ENCODE assay signal across 11 mouse cellular contexts in genomic region chr7:12992222-12992621, GRCm38 (mm10). TPM values are rescaled to one million over a fixed set of nuclear protein-coding genes. Genes with fewer than 3 reads are reported as not detected.
DNase-seq lines count a peak whose midpoint lies in the region; ATAC-seq and TF ChIP-seq lines count a peak whose summit lies in the region.
"Had no signal": no experiment of that assay in that cellular context is flagged by ENCODE, and none has a peak within 500 bp of the region (broad histone marks: within the 10 kb centered on the region; RNA-seq: fewer than 3 reads in every experiment).

No protein-coding gene starts in this region.

- intact Hi-C loops in left cerebral cortex, postnatal 25 days (cut with DNase I) = no loop called here

- peak; percentile 65 for DNase-seq in kidney, postnatal 0 days (ENCODE audit: low spot score)
- no peak for DNase-seq in kidney, adult 11 months
- no peak for DNase-seq in ES-E14 (ENCODE audit: low read depth, low spot score)
- peak; percentile 39 to 78 for DNase-seq in spleen, postnatal 4 days (ENCODE audit: low spot score in 2 of 2)
- DNase-seq in layer of hippocampus, adult 9-11 months = no peak
- no peak for DNase-seq in left cerebral cortex, postnatal 25 days (ENCODE audit: low spot score in 2 of 2)

- no peaks in the 10 kb centered on the region for H3K36me3 ChIP-seq in kidney, postnatal 0 days (ENCODE audit: insufficient read depth, low read length)
- no peaks in the 10 kb centered on the region for H3K36me3 ChIP-seq in ES-E14 (ENCODE audit: control insufficient read depth, insufficient read depth, low read length, poor library complexity, severe bottlenecking)
- H3K36me3 ChIP-seq: intestine, embryonic 15.5 days; limb, embryonic 13.5 days; neural tube, embryonic 12.5 days had no signal

- no peak overlapping the region for H3K4me3 ChIP-seq in kidney, postnatal 0 days (replicated peaks; ENCODE audit: low read depth, low read length)
- no peak overlapping the region for H3K4me3 ChIP-seq in ES-E14 (ENCODE audit: insufficient read depth in 1 of 2, low read depth in 1 of 2, low read length in 2 of 2, poor library complexity in 1 of 2, severe bottlenecking in 1 of 2)
- H3K4me3 ChIP-seq: intestine, embryonic 15.5 days; limb, embryonic 13.5 days; neural tube, embryonic 12.5 days had no signal

- H3K4me1 ChIP-seq in kidney, postnatal 0 days (replicated peaks; ENCODE audit: insufficient read depth, low read length) = no peaks in the 10 kb centered on the region
- peaks cover 0 to 2% of the 10 kb centered on the region in 2 experiments; a peak in 1 of 4 replicates for H3K4me1 ChIP-seq in ES-E14 (ENCODE audit: control insufficient read depth in 2 of 2, insufficient read depth in 2 of 2, low read length in 2 of 2, poor library complexity in 1 of 2)
- H3K4me1 ChIP-seq: intestine, embryonic 15.5 days; limb, embryonic 13.5 days; neural tube, embryonic 12.5 days had no signal

- in situ Hi-C loops in ES-E14 (cut with MboI; ENCODE audit: low sequenced_read_pairs in 2 of 2, unreplicated experiment in 2 of 2) = no loop called here

- TF ChIP-seq CTCF in kidney, postnatal 0 days (IDR thresholded peaks at IDR 0.05; ENCODE audit: low read depth) = peak; percentile 64

- ATAC-seq in kidney, postnatal 0 days (replicated peaks; ENCODE audit: low FRiP score, low read depth) = 0 out of 2 replicates have a peak, but pooled peaks have one; percentile 61
- ATAC-seq in granulocyte monocyte progenitor cell, adult 5-6 weeks (replicated peaks; ENCODE audit: poor library complexity, severe bottlenecking) = peak; percentile 60
- ATAC-seq: forebrain, embryonic 14.5 days; intestine, embryonic 15.5 days had no signal

- WGBS in kidney, postnatal 0 days = 11% methylated on average over 3 of the region's 3 CpGs

- H3K27ac ChIP-seq in kidney, postnatal 0 days = no peak overlapping the region
- H3K27ac ChIP-seq in ES-E14 (ENCODE audit: insufficient read depth, low read depth, low read length, poor library complexity, severe bottlenecking) = no peak overlapping the region
- H3K27ac ChIP-seq: intestine, embryonic 15.5 days; limb, embryonic 13.5 days; neural tube, embryonic 12.5 days had no signal

- no peak overlapping the region for H3K9ac ChIP-seq in kidney, postnatal 0 days (ENCODE audit: low read depth, low read length)
- no peak overlapping the region for H3K9ac ChIP-seq in ES-E14 (ENCODE audit: insufficient read depth, low read depth, low read length, poor library complexity, severe bottlenecking)
- H3K9ac ChIP-seq: intestine, embryonic 15.5 days; limb, embryonic 13.5 days; neural tube, embryonic 12.5 days had no signal

- H3K4me2 ChIP-seq in kidney, postnatal 0 days (ENCODE audit: low read length) = no peak overlapping the region
- H3K4me2 ChIP-seq: intestine, embryonic 15.5 days; limb, embryonic 13.5 days; neural tube, embryonic 12.5 days had no signal

- no peaks in the 10 kb centered on the region for H3K9me3 ChIP-seq in kidney, postnatal 0 days (replicated peaks; ENCODE audit: low read length)
- no peaks in the 10 kb centered on the region for H3K9me3 ChIP-seq in ES-E14 (ENCODE audit: control insufficient read depth, insufficient read depth, low read depth, low read length)
- H3K9me3 ChIP-seq: intestine, embryonic 15.5 days; limb, embryonic 13.5 days; neural tube, embryonic 12.5 days had no signal

- H3K27me3 ChIP-seq in kidney, postnatal 0 days (ENCODE audit: insufficient read depth, low read length) = no peaks in the 10 kb centered on the region
- H3K27me3 ChIP-seq: intestine, embryonic 15.5 days; limb, embryonic 13.5 days; neural tube, embryonic 12.5 days had no signal

TF ChIP-seq in ES-E14, 5 proteins besides CTCF, POLR2A, EP300 and RAD21:
- TF ChIP-seq MAFK (IDR thresholded peaks at IDR 0.05; ENCODE audit: insufficient read depth, low read depth, low read length) = no peak
- no peak for TF ChIP-seq HCFC1 (IDR thresholded peaks at IDR 0.05; ENCODE audit: borderline replicate concordance, insufficient read depth, low read length)
- TF ChIP-seq ZNF384 (IDR thresholded peaks at IDR 0.05; ENCODE audit: low read depth, low read length) = no peak
- TF ChIP-seq CHD2 (IDR thresholded peaks at IDR 0.05; ENCODE audit: low read depth, low read length) = no peak
- TF ChIP-seq ZC3H11A (IDR thresholded peaks at IDR 0.05; ENCODE audit: borderline replicate concordance, low read depth, low read length) = peak; percentile 27; the same call in 1 of the 2 replicates

RNA-seq across cellular contexts. Expression of gene Slc27a5, which starts 5.8 kb away (rescaled TPM):
- 0.07 and 0.11 TPM in 2 replicates for polyA plus RNA-seq in kidney, postnatal 0 days (2015; fragmentation: Nextera tagmentation; extraction: Ambion mirVana)
- 0.45 and 0.69 TPM in 2 replicates for total RNA-seq in ES-E14 (2012; rRNA removed)
- total RNA-seq in granulocyte monocyte progenitor cell, adult 5-6 weeks (2014; fragmentation: Nextera tagmentation) = not detected in 2 replicates
- total RNA-seq in granulocyte monocyte progenitor cell, adult 5-6 weeks (2017) = not detected in 2 replicates
- not detected for total RNA-seq in left cerebral cortex, postnatal 25 days (2021)

RNA-seq across cellular contexts. Expression of gene Trim28, which starts 6.7 kb away (rescaled TPM):
- 195 and 197 TPM in 2 replicates for polyA plus RNA-seq in kidney, postnatal 0 days (2015; fragmentation: Nextera tagmentation; extraction: Ambion mirVana)
- total RNA-seq in ES-E14 (2012; rRNA removed) = 2,698 and 2,854 TPM in 2 replicates
- total RNA-seq in granulocyte monocyte progenitor cell, adult 5-6 weeks (2014; fragmentation: Nextera tagmentation) = 599 and 728 TPM in 2 replicates
- 489 and 493 TPM in 2 replicates for total RNA-seq in granulocyte monocyte progenitor cell, adult 5-6 weeks (2017)
- total RNA-seq in left cerebral cortex, postnatal 25 days (2021) = 100 to 1,000 TPM; 210 to 221 TPM

RNA-seq across cellular contexts. Expression of gene Zfp446, which starts 14.6 kb away (rescaled TPM):
- polyA plus RNA-seq in kidney, postnatal 0 days (2015; fragmentation: Nextera tagmentation; extraction: Ambion mirVana) = 6.7 and 7.1 TPM in 2 replicates
- total RNA-seq in ES-E14 (2012; rRNA removed) = 6.4 and 7.3 TPM in 2 replicates
- 5.4 and 9.5 TPM in 2 replicates for total RNA-seq in granulocyte monocyte progenitor cell, adult 5-6 weeks (2014; fragmentation: Nextera tagmentation)
- total RNA-seq in granulocyte monocyte progenitor cell, adult 5-6 weeks (2017) = 3.0 and 4.0 TPM in 2 replicates
- 1 to 10 TPM; 7.6 to 9.0 TPM for total RNA-seq in left cerebral cortex, postnatal 25 days (2021)

RNA-seq across cellular contexts. Expression of gene Zbtb45, which starts 17.6 kb away (rescaled TPM):
- polyA plus RNA-seq in kidney, postnatal 0 days (2015; fragmentation: Nextera tagmentation; extraction: Ambion mirVana) = 17.4 and 17.5 TPM in 2 replicates
- 23.7 and 26.7 TPM in 2 replicates for total RNA-seq in ES-E14 (2012; rRNA removed)
- total RNA-seq in granulocyte monocyte progenitor cell, adult 5-6 weeks (2014; fragmentation: Nextera tagmentation) = 8.5 and 19.8 TPM in 2 replicates
- 4.9 and 11.9 TPM in 2 replicates for total RNA-seq in granulocyte monocyte progenitor cell, adult 5-6 weeks (2017)
- 10 to 100 TPM; 34.4 to 37.1 TPM for total RNA-seq in left cerebral cortex, postnatal 25 days (2021)

RNA-seq across cellular contexts. Expression of gene Zfp324, which starts 26.6 kb away (rescaled TPM):
- polyA plus RNA-seq in kidney, postnatal 0 days (2015; fragmentation: Nextera tagmentation; extraction: Ambion mirVana) = 7.7 and 8.0 TPM in 2 replicates
- 4.7 and 5.6 TPM in 2 replicates for total RNA-seq in ES-E14 (2012; rRNA removed)
- total RNA-seq in granulocyte monocyte progenitor cell, adult 5-6 weeks (2014; fragmentation: Nextera tagmentation) = 5.9 and 8.6 TPM in 2 replicates
- total RNA-seq in granulocyte monocyte progenitor cell, adult 5-6 weeks (2017) = 7.6 and 7.8 TPM in 2 replicates
- 10 to 100 TPM; 10.3 to 11.9 TPM for total RNA-seq in left cerebral cortex, postnatal 25 days (2021)

Comparison
In these comparisons a context has a peak if more than half of its experiments do, and no peak if none do; other contexts are left out.
1. DNase-seq: peak in kidney, postnatal 0 days (single experiment) and spleen, postnatal 4 days (2 of 2); none in kidney, adult 11 months (single experiment), ES-E14 (single experiment), layer of hippocampus, adult 9-11 months (single experiment) and left cerebral cortex, postnatal 25 days (0 of 2).